Mouse (Mus musculus) naive thymus-derived CD4-positive, alpha-beta T cell, adult 5 months (primary cell): Measurements from ENCODE around the gene Heatr9. TPM values are rescaled to one million over a fixed set of nuclear protein-coding genes. Genes with fewer than 3 reads are reported as not detected.

Source experiments
- polyA plus RNA-seq: library from polyadenylated mRNA; unstranded; fragments of 100-300 nt; shearing (Covaris generic); gene quantifications from one replicate; pipeline ENCODE4 v1.2.1, GENCODE M21; 2017

Gene Heatr9
- not detected for polyA plus RNA-seq

DNA sequence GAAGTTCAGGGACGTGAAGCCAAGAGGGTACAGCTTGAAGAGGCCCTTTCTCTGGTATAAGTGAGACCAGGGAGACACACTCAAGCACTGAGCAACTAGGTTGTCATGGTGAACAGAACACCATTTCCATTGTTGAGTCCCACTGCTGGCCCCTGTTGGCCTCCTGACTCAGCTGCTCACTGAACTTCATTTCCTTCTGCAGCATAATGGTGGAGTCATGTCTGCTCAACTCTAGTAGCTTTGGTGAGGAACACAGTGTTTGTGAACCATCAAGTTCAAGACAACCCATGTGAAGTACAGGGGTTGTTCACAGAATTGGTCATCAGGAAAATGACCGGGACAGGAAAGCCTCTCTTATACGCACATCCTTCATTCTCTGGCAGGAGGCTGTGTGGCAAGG lies at the start of gene Heatr9:
Heatr9 (minus strand) TSS at position 101 of the 400 bp plus-strand sequence.

DNA sequence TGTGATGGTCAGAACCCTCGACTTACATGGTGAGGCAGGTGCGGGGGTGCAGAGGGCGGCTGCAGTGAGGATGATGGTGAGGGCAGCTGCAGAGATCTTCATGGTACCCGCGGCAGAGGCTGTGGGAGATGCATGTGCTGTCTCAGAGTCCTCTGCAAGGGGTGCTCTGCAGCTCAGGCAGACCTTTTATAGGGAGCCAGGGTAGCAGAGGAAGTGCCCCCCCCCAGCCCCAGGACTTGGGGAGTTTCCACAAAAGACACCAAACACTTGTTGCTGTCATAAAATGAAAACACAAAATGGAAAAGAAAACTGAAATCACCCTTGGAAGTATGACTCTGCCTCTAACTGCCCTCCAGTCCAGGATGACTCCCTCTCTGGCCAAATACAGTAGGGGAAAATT lies 8.4 kb upstream of the Heatr9 start, which contains the start of gene Ccl5:
Ccl5 (minus strand) TSS at position 159 of the 400 bp plus-strand sequence.

DNA sequence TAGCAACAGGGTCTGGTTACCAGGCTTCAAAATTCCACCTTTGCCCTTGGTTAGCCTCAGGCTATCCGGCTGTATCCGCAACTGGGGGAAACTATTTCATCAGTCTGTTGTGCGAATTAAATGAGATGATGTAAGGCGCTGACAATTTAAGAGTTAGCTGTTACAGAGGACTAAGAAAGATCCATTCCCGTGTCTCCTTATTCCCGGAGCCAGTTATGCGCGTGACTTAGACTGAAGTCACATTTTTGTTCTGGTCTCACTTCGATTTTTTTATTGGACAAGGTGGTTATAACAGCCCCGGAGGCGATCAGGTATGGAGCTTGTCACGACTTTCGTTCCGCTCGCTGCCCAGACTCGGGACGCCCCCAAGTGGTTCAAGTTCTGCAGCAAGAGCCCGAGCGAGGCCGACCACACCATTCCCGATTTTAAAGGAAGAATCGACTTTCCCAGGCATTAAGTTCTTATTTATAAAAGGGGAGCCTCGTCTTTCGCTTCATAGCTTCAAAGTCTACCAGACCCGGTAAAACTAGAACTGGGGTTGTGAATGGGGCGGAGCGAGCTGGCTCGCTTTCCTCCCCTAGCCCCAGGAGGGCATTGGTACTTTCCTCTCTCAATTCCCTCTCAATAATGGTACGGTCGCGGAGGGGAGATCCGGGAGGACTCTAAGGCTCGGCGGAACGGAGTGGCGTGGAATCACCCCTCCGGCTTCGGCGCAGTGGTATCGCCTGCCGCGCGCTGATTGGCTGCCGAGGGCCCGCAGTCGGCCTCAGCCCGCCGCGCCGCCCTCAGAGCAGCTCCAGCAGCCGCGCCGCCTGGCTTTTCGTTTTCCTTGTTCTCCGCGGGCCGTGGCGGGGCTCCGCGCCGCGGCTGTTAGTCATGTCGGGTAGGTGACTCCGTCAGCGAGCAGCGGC lies 49.4 kb downstream of the Heatr9 start, which contains the start of gene Taf15:
Taf15 (plus strand) TSS at position 763 of the 911 bp plus-strand sequence.

DNA sequence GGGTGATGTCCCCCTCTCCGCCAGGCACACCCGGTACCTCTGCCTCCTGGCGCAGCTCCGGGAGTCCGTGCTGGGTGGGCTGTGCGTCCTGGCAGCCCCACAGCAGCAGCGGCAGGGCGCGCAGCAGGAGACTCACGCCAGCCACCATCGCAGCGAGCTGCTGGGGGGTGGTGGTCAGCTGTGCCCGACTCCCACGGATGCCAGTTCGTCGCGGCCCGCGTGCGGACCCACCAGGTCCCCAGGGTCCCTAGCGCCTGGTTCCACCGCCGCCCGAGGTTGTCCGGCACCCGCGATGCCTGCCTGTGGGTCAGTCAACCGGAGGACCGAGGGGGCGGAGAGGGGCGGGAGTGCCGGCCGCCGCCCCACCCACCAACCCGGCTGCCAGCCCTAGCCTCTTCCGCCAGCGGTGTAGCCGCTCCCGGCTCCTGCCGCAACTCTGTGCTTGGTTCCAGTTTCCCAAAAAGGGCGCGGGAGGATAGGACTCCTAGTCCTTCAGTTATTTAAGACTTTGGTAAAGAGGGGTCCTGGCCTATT lies 59.2 kb downstream of the Heatr9 start, which contains the start of gene Mmp28:
Mmp28 (minus strand) TSS at position 361 of the 534 bp plus-strand sequence.

Other genes starting within 250 kb of the Heatr9 start
- gene Slfn14, start 235.4 kb downstream of the Heatr9 start, polyA plus RNA-seq, result not detected
- gene Ap2b1, start 223.2 kb downstream of the Heatr9 start, polyA plus RNA-seq, result 43.9 TPM
- gene Pex12, start 219.6 kb downstream of the Heatr9 start, polyA plus RNA-seq, result 12.1 TPM
- gene Rasl10b, start 113.0 kb downstream of the Heatr9 start, polyA plus RNA-seq, result not detected
- gene Gas2l2, start 92.7 kb downstream of the Heatr9 start, polyA plus RNA-seq, result not detected
- gene 1700020L24Rik, start 84.5 kb downstream of the Heatr9 start, polyA plus RNA-seq, result 0.87 TPM
- not detected for gene Mmp28, start 59.1 kb downstream of the Heatr9 start, polyA plus RNA-seq
- 22.8 TPM for gene Taf15, start 49.1 kb downstream of the Heatr9 start, polyA plus RNA-seq
- gene Ccl5, start 8.3 kb upstream of the Heatr9 start, polyA plus RNA-seq, result 1.4 TPM
- gene Ccl9, start 56.5 kb upstream of the Heatr9 start, polyA plus RNA-seq, result not detected
- not detected for gene Ccl6, start 70.9 kb upstream of the Heatr9 start, polyA plus RNA-seq
- gene Rpl9-ps1, start 123.4 kb upstream of the Heatr9 start, polyA plus RNA-seq, result not detected
- gene Ccl3, start 127.2 kb upstream of the Heatr9 start, polyA plus RNA-seq, result not detected
- not detected for gene Ccl4, start 140.4 kb upstream of the Heatr9 start, polyA plus RNA-seq
- not detected for gene Wfdc17, start 181.8 kb upstream of the Heatr9 start, polyA plus RNA-seq
- not detected for gene Wfdc18, start 186.8 kb upstream of the Heatr9 start, polyA plus RNA-seq
- gene Wfdc21, start 224.8 kb upstream of the Heatr9 start, polyA plus RNA-seq, result not detected
- 32.1 TPM for gene Heatr6, start 231.5 kb upstream of the Heatr9 start, polyA plus RNA-seq